Mouse (Mus musculus): ENCODE data around the gene Nyx.
A peak's percentile ranks its signal among the peaks of the same experiment; 100 is the strongest.
"Not testable (repeated sequence)": the region's sequence is repeated elsewhere in the genome, so short reads cannot be mapped to it uniquely, and the experiment has no call there.

Gene Nyx

DNA sequence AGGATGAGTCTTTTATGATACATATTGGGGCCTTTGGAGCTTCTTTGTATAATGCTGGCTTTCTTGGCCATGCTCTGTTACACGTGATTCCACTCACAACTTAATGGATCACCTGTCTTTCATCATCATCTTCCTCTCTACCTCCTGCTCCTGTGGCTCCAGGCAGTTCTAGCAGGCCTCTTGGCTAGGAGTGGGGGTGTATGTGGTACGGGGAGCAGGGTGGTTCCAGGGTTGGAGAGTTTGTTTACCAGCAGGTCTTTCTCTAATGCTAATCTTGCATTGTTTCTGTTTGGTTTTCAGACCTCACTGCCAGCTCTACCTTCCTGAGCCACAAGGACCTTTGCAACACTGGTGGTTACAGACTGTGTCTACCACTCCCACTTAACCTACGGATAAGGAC lies at the start of gene Nyx:
Gene Nyx (plus strand): TSS at position 301 of the 400 bp plus-strand sequence.
- no peak for DNase-seq (ENCODE audit: low spot score)

DNA sequence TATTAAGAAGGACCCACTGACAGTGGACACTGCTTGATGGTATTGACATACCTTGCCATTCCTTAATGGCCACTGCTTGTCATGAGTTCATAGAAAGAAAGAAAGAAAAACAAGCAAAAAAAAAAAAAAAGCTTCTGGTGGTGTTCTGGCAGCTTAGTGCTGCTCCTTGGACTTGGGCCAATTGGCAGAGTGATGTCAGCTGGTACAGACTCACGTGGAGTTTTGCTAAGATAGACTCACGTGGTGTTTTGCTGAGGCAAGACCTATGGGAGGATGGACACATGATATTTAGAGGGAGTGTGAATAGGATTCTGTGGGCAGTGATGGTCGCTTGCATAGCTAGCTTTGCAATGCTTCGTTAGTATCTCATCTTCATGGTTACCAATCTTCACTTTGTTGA lies 43.9 kb upstream of the Nyx start:
- DNase-seq (ENCODE audit: low spot score) = no peak

DNA sequence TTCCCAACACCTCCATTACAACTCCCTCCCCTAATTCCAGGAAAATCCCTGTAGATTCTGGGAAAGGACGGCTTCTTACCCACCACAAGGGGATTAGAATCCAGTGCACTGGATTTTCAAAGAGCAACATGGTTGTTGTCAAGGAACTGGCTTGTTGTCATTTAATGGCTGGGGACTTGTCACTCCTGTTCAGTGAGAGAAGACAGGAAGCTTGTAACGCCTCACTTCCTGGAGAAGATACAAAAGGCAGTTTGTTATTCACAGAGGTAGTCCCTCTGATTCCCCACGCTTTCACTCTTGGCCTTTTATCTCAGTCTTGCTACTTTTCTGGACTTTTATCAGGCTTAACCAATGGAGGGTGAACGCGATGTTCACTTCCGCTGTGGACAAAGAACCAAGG lies 34.5 kb upstream of the Nyx start:
- no peak for DNase-seq (ENCODE audit: low spot score)

GRCm38 (mm10) chrX:13436042-13436441 lies 29.9 kb upstream of the Nyx start:
- not testable (repeated sequence) for DNase-seq (ENCODE audit: low spot score)

DNA sequence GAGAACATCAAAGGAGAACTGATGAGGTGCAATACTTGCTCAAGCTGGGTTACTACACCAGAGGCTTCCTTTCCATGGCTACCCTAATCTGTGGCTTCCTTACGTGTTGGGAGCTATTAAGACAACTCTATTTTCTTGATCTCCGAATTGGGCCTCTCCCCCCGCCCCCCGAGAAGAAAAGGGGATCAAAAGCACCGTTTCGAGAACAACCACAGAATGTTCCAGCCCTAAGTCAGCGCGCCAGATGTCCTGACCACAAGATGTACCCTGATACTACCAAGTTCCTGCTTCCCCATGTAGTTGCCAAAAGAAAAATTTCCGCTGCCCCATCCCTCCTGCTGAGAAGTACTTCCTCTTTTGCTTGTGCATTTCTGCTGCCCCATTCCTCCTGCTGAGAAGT lies 9.4 kb upstream of the Nyx start:
- DNase-seq (ENCODE audit: low spot score) = not testable (repeated sequence)

- DNase-seq (ENCODE audit: low spot score) = no peak
Observed at GRCm38 (mm10) chrX:13458766-13459165, 7.1 kb upstream of the Nyx start.

GRCm38 (mm10) chrX:13461266-13462261 lies 4.3 kb upstream of the Nyx start:
- peak; percentile 39 for DNase-seq (ENCODE audit: low spot score)

- no peak for DNase-seq (ENCODE audit: low spot score)
Observed at GRCm38 (mm10) chrX:13462982-13463517, 2.9 kb upstream of the Nyx start.

DNA sequence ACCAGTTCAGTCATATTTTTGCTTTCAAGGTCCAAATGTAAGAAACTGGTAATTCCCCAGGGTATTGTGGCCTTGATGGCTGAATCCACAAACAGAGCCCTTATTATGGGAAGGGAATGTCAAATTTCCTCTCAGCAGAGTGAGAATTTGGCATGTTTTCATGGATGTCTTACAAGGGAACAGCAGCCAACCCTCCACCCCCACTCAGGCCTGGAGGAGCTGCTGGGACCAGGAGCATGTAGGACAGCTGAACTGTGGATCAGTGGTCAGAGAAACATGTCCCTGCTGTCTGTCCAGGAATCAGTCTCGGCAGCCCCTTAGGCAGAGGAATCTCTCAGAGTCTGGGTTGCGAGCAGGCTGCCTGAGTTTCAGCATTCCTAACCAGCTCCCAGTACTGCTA lies 771 bp downstream of the Nyx start:
- no peak for DNase-seq (ENCODE audit: low spot score)

- DNase-seq (ENCODE audit: low spot score) = no peak
Observed at GRCm38 (mm10) chrX:13467121-13467571, 1.2 kb downstream of the Nyx start.

DNA sequence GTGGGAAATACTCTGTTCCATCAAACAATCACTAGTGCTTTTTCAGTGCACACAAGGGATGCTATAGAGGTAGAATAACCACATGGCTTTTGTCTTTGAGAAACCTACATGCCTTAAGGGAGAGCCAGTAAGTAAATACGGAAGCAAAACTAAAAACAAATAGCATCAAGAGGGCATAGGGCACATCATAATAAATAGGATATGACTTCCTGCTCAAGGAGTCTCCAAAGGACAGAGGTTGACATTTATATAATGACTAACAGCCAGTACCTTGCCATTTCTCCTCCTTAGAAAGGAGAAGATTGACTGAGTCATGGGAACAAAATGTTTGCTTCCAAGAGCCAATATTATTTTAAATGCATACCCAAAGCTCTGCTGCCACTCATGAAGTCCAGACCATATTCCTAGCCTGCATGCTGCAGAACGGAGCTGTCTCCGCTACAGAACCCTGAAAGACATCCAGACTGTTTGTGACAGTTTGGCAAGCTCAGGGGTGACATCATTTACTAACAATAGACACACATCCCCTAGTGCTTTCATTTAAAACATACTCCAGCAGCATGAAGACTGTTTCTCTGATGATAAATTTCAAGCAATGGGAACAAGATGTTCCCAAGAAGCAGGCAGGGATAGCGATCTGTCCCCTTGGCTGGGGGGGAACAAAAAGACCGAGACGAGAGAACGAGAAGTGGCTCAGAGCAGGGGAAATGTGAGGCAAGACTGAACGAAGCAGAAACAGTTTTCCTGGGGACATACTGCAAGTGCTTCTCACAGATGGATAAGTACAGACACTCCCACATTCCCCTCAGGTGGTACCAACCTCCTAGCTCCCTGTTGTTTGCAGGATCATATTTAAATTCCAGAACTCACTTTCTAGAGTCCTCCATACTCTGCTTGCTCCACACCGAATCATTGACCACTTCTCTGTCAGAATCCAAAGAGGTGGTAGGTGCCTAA lies 3.5 kb downstream of the Nyx start:
- no peak for DNase-seq (ENCODE audit: low spot score)

DNA sequence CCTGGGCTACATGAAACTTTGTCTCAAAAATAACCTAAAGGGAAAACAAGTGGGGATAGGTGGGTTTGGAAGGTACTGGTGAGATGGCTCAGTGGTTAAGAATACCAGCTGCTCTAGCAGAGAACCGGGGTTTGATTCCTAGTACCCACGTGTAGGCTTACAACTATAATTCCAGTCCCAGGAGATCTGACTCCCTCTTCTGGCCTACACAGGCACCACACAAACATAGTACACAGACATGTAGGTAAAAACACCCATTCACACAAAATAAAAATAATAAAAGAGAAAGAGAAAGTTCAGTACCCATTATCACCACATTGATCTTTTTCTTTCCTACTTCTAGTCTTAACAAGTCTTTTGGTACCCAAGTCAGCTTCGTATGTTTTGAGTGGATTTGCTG lies 6.0 kb downstream of the Nyx start:
- DNase-seq (ENCODE audit: low spot score) = no peak

GRCm38 (mm10) chrX:13472751-13473225 lies 6.9 kb downstream of the Nyx start:
- no peak for DNase-seq (ENCODE audit: low spot score)

DNA sequence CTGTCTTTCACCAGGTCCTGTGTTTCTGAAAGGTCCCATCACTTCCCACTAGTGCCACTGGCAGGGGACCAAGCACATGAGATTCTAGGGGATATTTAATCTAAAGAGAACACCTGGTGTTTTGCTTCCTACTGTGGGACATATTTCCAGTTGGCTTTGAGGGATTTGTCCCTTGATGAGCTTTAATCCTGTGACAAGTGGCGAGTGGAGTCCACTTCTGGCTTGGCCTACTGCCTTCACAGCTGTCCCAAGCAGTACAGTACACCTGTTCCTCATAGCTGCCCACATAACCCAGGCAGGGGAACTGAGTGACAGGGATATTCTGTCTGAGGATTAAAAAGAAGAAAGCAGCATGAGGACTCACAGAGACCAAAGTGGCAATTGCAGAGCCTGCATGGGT lies 9.5 kb downstream of the Nyx start:
- DNase-seq (ENCODE audit: low spot score) = no peak

DNA sequence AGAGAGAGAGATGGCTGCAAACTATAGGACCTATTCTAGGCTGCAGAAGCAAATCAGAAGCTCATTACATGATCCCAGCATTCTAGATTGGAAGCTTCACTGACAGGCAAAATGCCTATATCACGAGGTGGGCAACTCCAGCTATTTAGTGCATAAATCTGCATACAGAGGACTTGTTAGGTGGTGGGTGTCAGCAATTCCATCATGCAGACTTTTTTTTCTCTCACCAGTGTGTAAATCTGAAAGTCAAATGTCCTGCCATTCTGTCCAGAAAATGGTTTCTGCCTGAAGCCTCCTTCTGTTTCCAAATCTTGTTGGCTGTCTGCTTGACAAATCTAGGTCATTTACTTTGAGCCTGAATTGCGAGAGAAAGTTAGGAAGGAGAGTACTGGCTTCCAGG lies 11.7 kb downstream of the Nyx start:
- no peak for DNase-seq (ENCODE audit: low spot score)

DNA sequence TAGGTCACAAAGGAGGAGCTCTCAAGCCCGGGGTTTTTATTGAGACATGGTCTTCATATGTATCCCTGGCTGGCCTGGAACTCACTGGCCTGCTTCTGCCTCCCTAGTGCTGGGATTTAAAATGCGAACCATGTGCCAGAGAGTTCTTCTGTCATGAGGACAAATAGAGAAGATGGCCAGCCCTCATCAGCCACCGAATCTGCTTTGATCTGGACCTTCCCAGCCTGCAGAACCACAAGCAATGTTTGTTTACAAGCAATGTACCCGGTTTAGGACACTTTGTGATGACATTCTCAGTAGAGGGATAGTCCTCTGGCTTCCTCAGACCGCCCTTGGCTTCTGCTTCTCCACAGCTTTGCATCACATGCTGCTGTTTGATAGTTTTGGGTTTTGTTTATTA lies 12.4 kb downstream of the Nyx start:
- no peak for DNase-seq (ENCODE audit: low spot score)

- no peak for DNase-seq (ENCODE audit: low spot score)
Observed at GRCm38 (mm10) chrX:13479570-13479969, 13.7 kb downstream of the Nyx start.

- no peak for DNase-seq (ENCODE audit: low spot score)
Observed at GRCm38 (mm10) chrX:13482576-13482975, 16.7 kb downstream of the Nyx start.

DNA sequence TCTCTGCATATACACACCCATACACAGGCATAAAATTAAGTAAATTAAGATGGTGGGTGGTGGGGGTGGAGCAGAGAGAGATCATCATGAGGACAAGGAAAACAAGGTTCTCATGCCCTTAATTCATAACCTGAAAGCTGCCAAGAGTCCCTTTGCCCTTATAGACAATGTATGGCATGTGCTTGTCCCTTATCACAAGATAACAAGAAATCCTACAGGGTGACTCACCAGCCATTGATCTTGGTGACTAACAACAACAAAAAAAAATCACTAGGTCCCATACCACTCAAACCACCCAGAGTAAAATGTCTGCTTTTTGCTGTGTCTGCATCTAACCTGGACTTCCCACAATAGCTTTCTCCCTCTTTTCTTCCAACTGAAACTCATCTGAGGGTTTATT lies 18.5 kb downstream of the Nyx start:
- DNase-seq (ENCODE audit: low spot score) = no peak

DNA sequence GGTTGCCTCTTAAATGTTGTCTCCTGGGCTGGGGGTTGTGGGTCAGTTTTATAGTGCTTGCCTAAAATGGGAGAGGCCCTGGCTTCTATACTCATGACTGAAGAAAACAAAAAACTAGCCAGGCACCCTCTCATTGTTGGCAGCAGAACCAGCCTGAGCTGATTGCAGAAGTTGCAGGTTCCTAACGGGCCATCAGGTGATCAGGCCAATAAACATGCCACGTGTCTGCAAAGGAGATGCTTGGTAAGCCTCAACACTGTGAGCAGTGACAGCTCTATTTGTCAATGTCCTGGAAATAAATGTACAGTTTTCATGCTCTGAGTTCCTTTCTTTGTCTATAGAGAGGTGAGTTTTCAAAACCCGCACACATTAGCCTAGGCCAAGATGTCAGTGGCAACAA lies 23.1 kb downstream of the Nyx start:
- DNase-seq (ENCODE audit: low spot score) = no peak

DNA sequence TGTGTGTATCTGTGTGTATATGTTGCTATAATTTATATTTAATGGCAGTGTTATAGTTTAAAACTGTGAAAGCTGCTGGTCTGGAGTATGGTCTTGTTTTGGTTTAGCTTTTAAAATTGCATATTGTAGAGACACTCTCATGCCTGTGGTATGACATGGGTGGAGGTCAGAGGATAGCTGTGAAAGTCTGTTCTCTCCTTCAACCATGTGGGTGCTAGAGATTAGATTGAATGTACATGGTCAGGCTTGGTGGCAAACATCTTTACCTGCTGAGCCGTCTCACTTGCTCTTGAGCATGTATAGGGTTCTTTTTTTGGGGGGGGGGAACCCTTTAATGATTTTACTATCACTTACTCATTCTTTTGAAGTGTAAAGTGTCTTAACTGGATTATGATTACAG lies 23.9 kb downstream of the Nyx start:
- DNase-seq (ENCODE audit: low spot score) = no peak

DNA sequence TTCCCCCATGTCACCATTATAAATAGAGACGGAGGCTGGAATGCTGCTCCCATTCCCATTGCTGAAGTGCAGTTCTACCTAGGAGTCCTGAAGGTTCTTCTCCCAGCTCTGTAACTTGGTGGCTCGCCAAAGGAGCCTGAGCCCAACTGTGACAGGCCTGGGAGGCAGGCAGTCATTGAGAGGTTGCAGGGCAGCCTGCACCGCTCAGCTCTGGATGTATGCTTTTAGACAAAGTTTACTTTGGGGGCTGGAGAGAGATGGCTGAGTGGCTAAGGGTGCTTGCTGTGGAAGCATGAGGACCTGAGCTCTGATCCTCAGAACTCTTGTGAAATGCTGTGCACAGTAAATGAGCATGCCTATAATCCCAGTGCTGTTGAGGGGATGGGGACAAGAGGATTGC lies 25.0 kb downstream of the Nyx start:
- no peak for DNase-seq (ENCODE audit: low spot score)

All from urinary bladder, postnatal 10 days (tissue).